Mouse (Mus musculus) ovary, adult 18-20 months (tissue): ENCODE measurements around the gene Fcer2a.

Experiments used
- DNase-seq: peaks from one replicate; pipeline ENCODE4 v3.0.0; 2022; ENCODE audit warnings: low spot score, mixed read lengths

Fcer2a gene

DNA sequence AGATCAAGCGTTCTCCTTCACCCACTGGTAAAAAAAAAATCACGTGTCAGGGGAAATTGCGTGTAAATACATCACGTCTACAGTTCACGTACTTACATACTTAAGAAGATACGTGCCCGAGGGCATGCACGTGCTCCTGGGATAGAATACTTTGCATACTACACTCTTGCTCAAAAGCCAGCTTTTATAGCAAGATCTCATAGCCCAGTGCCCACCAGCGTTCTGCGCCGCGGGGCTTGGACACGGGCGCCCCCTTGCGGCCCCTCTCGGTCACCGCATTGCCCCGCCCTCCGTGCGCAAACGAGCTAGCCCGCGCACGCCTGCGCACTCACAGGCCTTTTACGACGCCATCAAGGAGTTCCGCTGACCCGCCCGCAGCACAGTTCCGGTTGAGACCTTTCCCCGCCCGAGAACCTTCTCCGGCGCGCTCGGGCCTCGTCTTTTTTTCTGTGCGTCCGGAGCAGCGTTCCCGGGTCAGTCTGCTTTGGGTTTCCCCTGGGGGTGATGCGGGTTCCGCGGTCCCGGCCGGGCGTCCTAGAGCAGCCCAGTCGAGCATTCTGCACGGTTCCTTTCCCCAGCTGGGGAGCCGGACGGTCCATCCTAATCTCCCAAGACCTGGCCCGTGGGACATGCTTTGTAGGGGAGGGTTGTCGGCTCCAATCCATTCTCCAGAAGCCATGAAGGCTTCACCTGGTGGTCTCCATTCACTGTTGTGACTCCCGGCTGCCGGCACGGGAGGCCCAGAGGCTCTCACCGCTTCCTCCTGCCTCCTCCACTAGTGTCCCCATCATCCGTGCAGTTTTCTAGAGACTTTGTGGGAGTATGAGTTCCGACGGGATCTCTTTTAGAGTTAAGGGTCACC lies 17.6 kb downstream of the Fcer2a start, which contains the start of gene Trappc5:
Trappc5 (plus strand) TSS at position 169 of the 862 bp plus-strand sequence.
- DNase-seq = peak; percentile 89

- no peak for DNase-seq
Observed at GRCm38 (mm10) chr8:3674671-3675070, 19.3 kb downstream of the Fcer2a start.

DNA sequence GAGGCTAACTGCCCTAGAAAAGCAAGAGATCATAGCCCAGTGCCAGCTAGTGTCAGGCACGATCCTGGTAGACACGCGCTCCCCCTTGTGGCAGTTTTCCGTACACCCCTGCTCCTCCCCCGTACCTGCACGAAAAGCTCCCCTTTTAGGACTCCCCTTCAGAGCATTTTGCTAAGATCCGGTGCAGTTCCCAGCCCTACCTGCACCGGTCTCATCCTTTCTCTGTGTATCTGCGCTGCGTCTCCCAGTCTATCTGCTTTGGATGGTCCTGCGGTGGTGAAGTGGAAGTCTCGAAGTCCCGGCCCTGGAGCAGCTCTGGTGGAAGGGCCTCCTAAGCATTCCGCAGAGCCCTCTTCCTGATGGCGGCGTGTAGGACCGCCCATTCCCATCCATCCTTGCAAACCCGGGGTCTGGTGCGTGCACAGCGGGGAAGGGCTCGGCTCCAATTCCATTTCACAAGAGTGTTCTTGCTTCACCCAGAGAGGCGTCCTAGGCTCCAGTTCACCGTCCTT lies 21.9 kb downstream of the Fcer2a start, which contains the start of gene Fcor:
Fcor (minus strand) TSS at position 383 of the 512 bp plus-strand sequence.
- peak; percentile 46 for DNase-seq

DNA sequence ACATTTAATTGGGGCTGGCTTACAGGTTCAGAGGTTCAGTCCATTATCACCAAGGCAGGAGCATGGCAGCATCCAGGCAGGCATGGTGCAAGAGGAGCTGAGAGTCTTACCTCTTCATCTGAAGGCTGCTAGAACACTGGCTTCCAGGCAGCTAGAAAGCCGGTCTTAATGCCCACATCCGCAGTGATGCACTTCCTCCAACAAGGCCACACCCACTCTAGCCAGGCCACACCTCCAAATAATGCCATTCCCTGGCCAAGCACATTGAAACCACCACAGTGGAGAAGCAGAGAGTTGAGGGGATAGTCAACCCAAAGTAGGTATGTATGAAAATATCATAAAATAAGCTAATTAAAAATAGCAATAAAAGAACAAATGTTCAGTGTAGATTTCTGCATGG lies 23.6 kb downstream of the Fcer2a start:
- no peak for DNase-seq

DNA sequence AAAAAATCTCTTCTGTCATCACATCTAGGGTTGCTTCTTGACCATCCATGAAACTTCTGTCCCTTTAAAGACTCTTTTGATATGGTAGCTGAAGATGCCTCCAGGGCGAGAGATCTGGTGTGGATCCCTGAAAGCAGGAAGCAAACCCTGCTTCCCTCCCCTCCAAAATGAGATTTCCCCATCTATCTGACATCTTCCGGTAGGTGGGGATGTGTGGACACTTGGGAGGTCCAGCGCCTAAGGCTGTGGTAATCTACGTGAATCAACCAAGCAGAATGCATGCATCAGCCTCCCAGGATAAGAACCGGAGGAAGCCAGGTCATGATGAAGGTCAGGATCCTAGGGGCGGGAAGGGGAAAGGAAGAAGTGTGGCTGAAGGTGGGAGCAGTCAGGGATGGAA lies 28.5 kb downstream of the Fcer2a start, which contains the start of gene Mcemp1:
Mcemp1 (plus strand) TSS at position 248 of the 400 bp plus-strand sequence.
- DNase-seq = no peak

- no peak for DNase-seq
Observed at GRCm38 (mm10) chr8:3664405-3664804, 29.6 kb downstream of the Fcer2a start.

DNA sequence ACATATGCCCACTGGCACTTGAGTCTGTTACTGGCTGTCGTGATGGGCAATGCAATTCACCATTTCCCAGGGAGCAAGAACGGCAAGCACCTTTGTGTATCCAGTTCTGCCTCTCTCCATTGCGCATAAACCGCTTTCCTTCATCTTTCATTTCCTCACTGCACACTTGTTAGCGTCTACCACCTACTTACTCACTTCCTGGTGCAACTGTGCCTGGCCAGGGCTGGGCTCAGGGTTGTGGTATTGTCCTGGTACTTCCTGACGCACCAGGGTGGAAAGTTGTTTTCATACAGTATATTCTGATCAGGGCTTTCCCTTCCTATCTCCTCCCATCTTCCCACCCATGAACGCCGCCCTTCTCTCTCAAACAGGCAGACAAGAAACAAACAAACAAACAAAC lies 33.1 kb downstream of the Fcer2a start:
- DNase-seq = no peak

- DNase-seq = no peak
Observed at GRCm38 (mm10) chr8:3656725-3657381, 37.1 kb downstream of the Fcer2a start.

GRCm38 (mm10) chr8:3655526-3655925 lies 38.4 kb downstream of the Fcer2a start, which contains the start of gene Retn:
Gene Retn (plus strand): TSS chr8:3655770.
- no peak for DNase-seq

DNA sequence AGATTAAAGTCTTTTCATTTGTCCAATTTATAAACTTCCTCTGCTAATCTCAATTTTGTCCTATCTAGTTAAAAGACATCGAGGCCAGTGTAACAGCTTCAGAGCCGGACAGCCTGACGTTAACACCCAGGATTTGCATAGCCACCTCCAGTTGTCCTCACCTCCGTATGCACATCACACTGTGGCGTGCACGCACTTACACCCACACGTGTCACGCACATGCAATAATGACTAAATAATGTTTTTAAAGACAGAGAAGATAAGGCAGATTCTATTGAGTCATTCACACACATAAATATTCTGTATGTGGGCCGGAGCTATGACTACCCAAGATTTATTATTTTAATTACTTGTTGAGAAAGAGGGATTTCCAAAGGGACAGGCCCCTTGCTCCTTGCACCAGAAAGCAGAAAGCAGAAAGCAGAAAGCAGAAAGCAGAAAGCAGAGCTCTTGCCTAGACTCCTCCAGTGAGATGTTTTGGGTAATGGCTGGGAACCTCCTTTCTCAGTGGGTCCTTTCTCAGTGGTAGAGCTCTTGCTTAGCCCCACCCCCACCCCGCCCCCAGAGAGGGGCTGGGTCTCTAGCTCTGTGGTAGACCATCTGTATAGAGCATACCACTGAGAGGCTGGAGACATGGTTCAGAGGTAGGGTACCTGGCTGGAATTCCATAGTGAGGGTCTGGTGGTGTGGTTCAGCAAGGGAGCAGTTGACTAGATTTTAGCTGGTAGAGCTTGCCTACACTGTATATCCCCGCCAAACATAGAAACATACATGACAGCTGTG lies 39.1 kb downstream of the Fcer2a start:
- no peak for DNase-seq

DNA sequence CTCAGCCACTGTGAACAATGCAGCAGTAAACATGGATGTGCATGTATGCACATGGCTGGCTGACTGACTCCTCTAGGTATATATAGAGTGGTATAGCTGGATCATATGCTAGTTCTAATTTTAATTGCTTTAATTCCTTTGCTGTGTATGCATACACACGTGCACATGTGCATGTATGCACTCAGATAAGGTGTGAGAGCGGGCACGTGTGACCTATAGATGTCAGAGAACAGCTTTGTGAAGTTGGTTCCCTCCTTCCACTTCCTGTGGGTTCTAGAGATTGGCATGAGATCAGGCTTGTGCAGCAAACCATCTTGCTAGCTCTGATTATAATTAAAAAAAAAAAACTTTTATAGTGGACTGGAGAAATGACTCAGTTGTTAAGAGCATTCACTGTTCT lies 41.1 kb downstream of the Fcer2a start:
- no peak for DNase-seq

GRCm38 (mm10) chr8:3648990-3649389 lies 45.0 kb downstream of the Fcer2a start:
- DNase-seq = no peak

DNA sequence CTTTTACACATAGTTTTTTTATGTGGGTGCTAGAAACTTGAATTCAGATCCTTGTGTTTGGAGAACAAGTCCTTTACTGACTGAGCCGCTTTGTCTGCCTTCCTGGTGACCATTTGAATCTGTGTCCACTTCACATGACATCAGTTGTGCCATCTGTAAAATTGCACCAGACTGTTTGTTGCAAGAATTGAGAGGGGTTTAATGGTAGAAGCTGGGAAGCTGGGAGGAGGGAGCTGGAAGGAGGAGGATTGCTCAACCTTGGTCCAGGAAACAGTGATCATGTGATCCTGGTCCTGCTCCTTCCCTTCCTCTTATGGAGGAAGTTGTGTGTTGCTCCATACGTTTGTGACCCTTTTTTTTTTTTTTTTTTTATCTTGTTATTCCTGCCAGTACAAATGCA lies 45.7 kb downstream of the Fcer2a start:
- DNase-seq = no peak

DNA sequence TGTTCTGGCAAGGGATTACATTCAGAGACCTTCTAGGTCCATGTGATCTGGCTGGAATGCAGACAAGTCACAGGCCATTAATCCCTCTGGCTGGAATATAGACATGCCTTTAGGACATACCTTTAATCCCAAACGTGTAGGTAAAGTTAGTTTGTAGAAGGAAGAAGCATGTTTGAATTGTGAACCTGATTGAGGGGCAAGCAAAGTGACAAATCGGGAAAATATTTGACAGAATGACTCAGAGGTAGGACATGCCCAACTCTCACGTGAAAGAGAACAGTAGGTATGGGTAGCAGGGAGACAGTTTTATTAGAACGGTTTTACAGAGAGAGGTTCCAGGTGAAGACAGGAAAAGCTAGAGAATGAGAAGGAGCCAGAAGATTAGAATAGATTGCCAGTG lies 46.4 kb downstream of the Fcer2a start:
- no peak for DNase-seq

DNA sequence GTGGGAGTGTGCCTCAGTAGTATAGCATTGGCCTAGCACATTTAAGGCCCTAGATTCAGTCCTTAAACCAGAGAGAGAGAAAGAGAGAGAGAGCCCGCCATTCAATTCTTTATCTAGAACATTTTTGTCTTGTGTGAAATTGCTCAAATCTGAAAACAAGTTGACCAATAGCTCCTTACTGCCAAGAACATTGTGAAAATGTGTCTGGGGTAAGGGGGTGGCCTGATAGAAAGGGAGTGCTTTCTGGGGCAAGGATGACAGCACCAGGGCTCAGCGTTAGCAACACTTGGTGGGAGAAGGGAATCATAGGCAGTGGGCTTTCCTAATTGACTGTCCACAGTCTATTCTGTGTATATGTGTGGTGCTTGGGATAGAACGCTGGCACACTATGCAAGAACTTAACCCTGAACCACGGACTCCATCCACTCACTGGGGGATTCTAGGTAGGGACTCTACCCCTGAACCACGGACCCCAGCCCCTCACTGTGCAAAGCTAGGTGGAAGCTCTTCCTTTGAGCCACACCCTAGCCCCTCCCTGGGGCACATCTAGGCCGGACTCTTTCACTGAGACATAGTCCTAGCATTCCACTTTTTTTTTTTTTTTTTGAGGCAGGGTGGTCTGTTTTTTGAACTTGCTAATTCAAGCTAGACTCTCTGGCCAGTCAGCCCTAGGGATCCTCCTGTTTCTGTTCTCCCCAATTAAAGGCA lies 47.0 kb downstream of the Fcer2a start:
- no peak for DNase-seq

DNA sequence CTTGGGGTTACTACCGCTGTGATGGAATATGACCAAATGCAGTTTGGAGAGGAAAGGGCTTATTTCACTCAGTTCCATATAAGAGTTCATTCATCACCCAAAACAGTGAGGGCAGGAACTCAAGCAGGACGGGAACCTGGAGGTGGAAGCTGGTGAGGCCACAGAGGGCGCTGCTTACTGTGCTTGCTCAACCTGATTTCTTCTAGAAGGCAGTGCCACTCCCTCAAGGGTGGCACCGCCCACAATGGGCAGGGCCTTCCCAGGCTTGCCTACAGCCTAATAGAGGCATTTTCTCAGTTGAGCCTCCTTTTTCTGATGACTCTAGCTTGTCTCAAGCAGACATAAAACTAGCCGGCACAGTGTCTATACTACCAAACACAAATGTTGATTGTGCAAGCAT lies 48.2 kb downstream of the Fcer2a start:
- DNase-seq = no peak
